Mouse (Mus musculus): ENCODE data around the gene Evi5. TPM values are rescaled to one million over a fixed set of nuclear protein-coding genes. Genes with fewer than 3 reads are reported as not detected.

Gene Evi5
- polyA plus RNA-seq, 1 experiment from 2014 or later = 46.5 TPM

DNA sequence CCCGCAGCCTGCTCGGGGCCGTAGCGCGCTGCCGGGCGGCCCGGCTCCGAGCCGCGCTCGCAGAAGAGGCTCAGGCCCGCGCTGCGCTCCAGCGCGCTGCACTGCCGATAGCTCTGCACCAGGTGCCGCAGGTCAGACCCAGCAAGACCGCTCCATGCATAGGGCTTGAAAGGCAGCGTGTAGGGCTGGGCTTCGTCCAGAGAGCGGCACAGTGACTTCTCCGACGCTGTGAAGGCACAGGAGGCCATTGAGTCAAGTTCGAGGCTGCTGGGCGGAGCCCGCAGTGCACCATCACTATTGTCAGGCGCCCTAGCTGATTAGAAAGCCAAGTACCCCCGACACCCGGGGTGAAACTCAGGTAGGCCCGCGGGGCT lies 153.3 kb downstream of the Evi5 start:
- Histone ChIP-seq H3K9me3 (replicated peaks; ENCODE audit: control insufficient read depth, low read length, poor library complexity, severe bottlenecking) (no peaks in the 10 kb centered on the region), H3K4me1 (ENCODE audit: control insufficient read depth, insufficient read depth, low read length) (peaks cover 32% of the 10 kb centered on the region), H3K4me3 (ENCODE audit: low read depth, low read length) (peak overlapping the region; percentile 40), H3K9ac (ENCODE audit: low read depth, low read length) (peak overlapping the region; percentile 40), H3K36me3 (ENCODE audit: control insufficient read depth, insufficient read depth, low read length) (no peaks in the 10 kb centered on the region), H3K27ac (ENCODE audit: low read length) (no peak overlapping the region), H3K27me3 (ENCODE audit: control insufficient read depth, insufficient read depth, low read depth, low read length) (peaks cover 64% of the 10 kb centered on the region), H3K4me2 (ENCODE audit: low read length) (peak overlapping the region; percentile 73)
- peak; percentile 62; the same call in 1 of the 2 replicates for ATAC-seq
- 1% methylated on average over 33 of the region's 33 CpGs for WGBS

DNA sequence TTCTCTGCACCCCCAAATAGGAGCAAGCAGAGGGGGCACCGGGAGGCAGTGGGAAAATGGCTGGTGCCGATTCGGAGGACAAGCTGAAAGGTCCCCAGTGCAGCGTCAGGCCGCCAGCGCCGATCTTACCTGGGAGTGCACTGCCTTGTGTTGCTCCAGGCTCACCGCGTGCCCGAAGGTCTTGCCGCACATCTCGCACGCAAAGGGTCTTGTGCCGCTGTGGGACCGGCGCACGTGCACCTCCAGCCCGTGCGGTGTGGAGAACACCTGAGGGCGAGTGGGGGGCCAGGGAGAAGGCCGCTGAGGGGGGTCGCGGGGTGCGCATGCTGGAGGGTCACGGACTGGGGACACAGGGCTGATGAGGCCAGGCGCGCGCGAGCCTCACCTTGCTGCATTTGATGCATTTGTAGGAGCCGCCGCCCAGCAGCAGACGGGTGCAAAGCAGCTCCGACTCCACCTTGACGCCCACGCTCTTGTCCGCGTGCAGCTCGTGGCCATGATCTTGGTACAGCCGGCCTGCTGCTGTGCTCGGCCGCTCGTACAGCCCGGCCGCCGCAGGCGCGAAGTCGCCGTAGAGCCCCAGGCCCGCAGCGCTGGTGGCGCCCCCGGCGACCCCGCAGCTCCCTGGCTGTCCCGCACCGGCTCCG lies 153.8 kb downstream of the Evi5 start:
- Histone ChIP-seq H3K4me1 (ENCODE audit: control insufficient read depth, insufficient read depth, low read length) (peaks cover 28% of the 10 kb centered on the region), H3K36me3 (ENCODE audit: control insufficient read depth, insufficient read depth, low read length) (no peaks in the 10 kb centered on the region), H3K4me2 (ENCODE audit: low read length) (peak overlapping the region; percentile 73), H3K9ac (ENCODE audit: low read depth, low read length) (peak overlapping the region; percentile 40), H3K9me3 (replicated peaks; ENCODE audit: control insufficient read depth, low read length, poor library complexity, severe bottlenecking) (no peaks in the 10 kb centered on the region), H3K27me3 (ENCODE audit: control insufficient read depth, insufficient read depth, low read depth, low read length) (peaks cover 64% of the 10 kb centered on the region), H3K4me3 (ENCODE audit: low read depth, low read length) (peak overlapping the region; percentile 40), H3K27ac (ENCODE audit: low read length) (no peak overlapping the region)
- peak; percentile 38 for ATAC-seq
- under 1% methylated on average over 57 of the region's 58 CpGs for WGBS

DNA sequence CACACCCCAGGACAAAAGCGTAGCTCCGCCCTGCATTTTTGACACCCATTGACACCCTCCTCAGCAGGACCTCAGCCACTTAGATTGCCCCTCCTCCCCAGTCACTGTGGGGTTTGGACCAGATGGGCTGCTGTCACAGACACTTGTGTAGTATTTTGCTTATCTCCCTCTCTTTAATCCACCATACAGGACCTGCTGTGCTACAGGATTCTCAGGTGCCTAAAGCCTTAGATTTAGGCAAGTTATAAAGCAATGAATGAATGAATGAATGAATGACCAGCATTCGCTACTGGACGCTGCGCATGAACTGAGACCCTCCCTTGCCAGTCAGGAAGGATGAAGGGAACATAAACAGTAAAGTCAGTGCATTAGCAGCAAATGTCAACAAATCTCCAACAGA lies 154.4 kb downstream of the Evi5 start:
- Histone ChIP-seq H3K9me3 (replicated peaks; ENCODE audit: control insufficient read depth, low read length, poor library complexity, severe bottlenecking) (no peaks in the 10 kb centered on the region), H3K4me2 (ENCODE audit: low read length) (no peak overlapping the region), H3K27ac (ENCODE audit: low read length) (no peak overlapping the region), H3K4me1 (ENCODE audit: control insufficient read depth, insufficient read depth, low read length) (peaks cover 26% of the 10 kb centered on the region), H3K9ac (ENCODE audit: low read depth, low read length) (no peak overlapping the region), H3K4me3 (ENCODE audit: low read depth, low read length) (no peak overlapping the region), H3K36me3 (ENCODE audit: control insufficient read depth, insufficient read depth, low read length) (no peaks in the 10 kb centered on the region), H3K27me3 (ENCODE audit: control insufficient read depth, insufficient read depth, low read depth, low read length) (peaks cover 62% of the 10 kb centered on the region)
- WGBS = 3% methylated on average over 5 of the region's 5 CpGs
- ATAC-seq = no peak

- H3K9me3 ChIP-seq (replicated peaks; ENCODE audit: control insufficient read depth, low read length, poor library complexity, severe bottlenecking) = no peaks in the 10 kb centered on the region
- H3K4me2 ChIP-seq (ENCODE audit: low read length) = no peak overlapping the region
- ATAC-seq = no peak
- H3K36me3 ChIP-seq (ENCODE audit: control insufficient read depth, insufficient read depth, low read length) = no peaks in the 10 kb centered on the region
- H3K27me3 ChIP-seq (ENCODE audit: control insufficient read depth, insufficient read depth, low read depth, low read length) = peaks cover 56% of the 10 kb centered on the region
- peaks cover 19% of the 10 kb centered on the region for H3K4me1 ChIP-seq (ENCODE audit: control insufficient read depth, insufficient read depth, low read length)
- no peak overlapping the region for H3K4me3 ChIP-seq (ENCODE audit: low read depth, low read length)
- no peak overlapping the region for H3K27ac ChIP-seq (ENCODE audit: low read length)
- WGBS = 31% methylated on average over 1 of the region's 1 CpGs
- no peak overlapping the region for H3K9ac ChIP-seq (ENCODE audit: low read depth, low read length)
Measured at GRCm38 (mm10) chr5:107719786-107720185, 155.1 kb downstream of the Evi5 start.

DNA sequence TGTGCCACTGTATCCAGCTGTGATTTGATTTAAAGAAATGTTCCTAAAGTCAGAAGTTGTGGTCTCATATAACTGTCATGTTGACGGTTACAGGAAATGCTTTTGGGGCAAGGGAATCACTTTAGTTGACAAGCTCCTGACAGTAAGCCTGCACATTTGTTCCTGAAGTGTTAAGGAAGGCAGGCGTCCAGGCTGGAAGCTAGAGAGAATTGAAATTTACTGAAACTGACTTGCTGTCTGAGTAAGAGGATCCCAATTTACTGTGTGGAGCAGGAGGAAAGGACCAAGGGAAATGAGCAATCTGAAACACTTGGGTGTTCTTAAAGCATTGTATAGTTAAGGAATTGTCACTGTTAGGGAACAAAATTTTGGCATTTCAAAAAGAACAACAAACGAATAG lies 155.7 kb downstream of the Evi5 start:
- Histone ChIP-seq H3K27me3 (ENCODE audit: control insufficient read depth, insufficient read depth, low read depth, low read length) (peaks cover 55% of the 10 kb centered on the region), H3K4me3 (ENCODE audit: low read depth, low read length) (no peak overlapping the region), H3K27ac (ENCODE audit: low read length) (no peak overlapping the region), H3K36me3 (ENCODE audit: control insufficient read depth, insufficient read depth, low read length) (no peaks in the 10 kb centered on the region), H3K4me2 (ENCODE audit: low read length) (no peak overlapping the region), H3K4me1 (ENCODE audit: control insufficient read depth, insufficient read depth, low read length) (peaks cover 18% of the 10 kb centered on the region), H3K9ac (ENCODE audit: low read depth, low read length) (no peak overlapping the region), H3K9me3 (replicated peaks; ENCODE audit: control insufficient read depth, low read length, poor library complexity, severe bottlenecking) (no peaks in the 10 kb centered on the region)
- ATAC-seq = no peak
- WGBS = 16% methylated on average over 3 of the region's 3 CpGs

DNA sequence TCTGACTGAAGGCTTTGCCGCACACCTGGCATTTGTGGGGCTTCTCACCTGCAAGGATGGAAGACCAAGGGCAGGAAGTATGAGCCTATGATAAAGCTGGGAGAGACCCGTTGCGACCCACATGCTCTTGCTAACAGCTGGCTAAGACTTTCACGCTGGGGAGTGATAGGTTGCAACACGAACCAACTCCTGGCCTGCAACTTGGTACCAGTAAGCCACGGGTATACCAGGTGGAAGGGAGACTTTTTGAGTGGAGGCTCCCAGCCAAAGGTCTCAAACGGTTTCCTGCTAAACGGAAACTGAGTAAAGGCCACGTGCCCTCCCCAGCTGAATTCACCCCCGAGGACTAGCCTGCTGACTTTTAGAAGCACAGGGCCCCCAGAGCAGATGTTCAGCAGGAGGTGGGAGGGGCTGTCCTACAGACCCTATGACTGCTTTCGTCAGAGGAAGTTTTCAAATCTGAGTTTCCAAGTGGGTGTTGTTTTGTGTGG lies 157.0 kb downstream of the Evi5 start:
- peaks cover 11% of the 10 kb centered on the region for H3K4me1 ChIP-seq (ENCODE audit: control insufficient read depth, insufficient read depth, low read length)
- H3K27ac ChIP-seq (ENCODE audit: low read length) = no peak overlapping the region
- whole genome bisulfite sequencing = 15% methylated on average over 11 of the region's 11 CpGs
- H3K27me3 ChIP-seq (ENCODE audit: control insufficient read depth, insufficient read depth, low read depth, low read length) = peaks cover 50% of the 10 kb centered on the region
- H3K9me3 ChIP-seq (replicated peaks; ENCODE audit: control insufficient read depth, low read length, poor library complexity, severe bottlenecking) = no peaks in the 10 kb centered on the region
- ATAC-seq = no peak
- H3K4me2 ChIP-seq (ENCODE audit: low read length) = no peak overlapping the region
- no peaks in the 10 kb centered on the region for H3K36me3 ChIP-seq (ENCODE audit: control insufficient read depth, insufficient read depth, low read length)
- H3K9ac ChIP-seq (ENCODE audit: low read depth, low read length) = no peak overlapping the region
- H3K4me3 ChIP-seq (ENCODE audit: low read depth, low read length) = no peak overlapping the region

DNA sequence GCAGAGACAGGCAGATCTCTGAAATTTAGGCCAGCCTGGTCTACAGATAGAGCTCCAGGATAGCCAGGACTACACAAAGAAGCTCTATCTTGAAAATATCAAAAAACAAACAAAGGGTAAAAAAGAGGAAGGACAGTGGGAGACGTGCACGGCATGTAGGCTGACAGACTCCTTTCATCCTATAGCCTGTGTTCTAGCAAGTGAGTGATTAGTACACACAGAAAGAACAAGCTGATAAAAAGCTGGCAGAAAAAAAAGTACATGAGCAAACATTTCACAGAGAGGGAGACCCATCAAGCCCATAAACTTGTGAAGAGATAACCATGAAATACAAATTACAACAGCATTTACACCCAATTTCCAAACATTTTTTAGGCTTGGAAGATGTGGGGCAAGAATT lies 163.2 kb downstream of the Evi5 start:
- Histone ChIP-seq H3K27me3 (ENCODE audit: control insufficient read depth, insufficient read depth, low read depth, low read length) (peaks cover 1% of the 10 kb centered on the region; the same call in 1 of the 2 replicates), H3K4me3 (ENCODE audit: low read depth, low read length) (no peak overlapping the region), H3K4me1 (ENCODE audit: control insufficient read depth, insufficient read depth, low read length) (no peaks in the 10 kb centered on the region), H3K4me2 (ENCODE audit: low read length) (no peak overlapping the region), H3K36me3 (ENCODE audit: control insufficient read depth, insufficient read depth, low read length) (no peaks in the 10 kb centered on the region), H3K9ac (ENCODE audit: low read depth, low read length) (no peak overlapping the region), H3K27ac (ENCODE audit: low read length) (no peak overlapping the region), H3K9me3 (replicated peaks; ENCODE audit: control insufficient read depth, low read length, poor library complexity, severe bottlenecking) (no peaks in the 10 kb centered on the region)
- ATAC-seq = no peak
- WGBS = 80% methylated on average over 2 of the region's 2 CpGs

GRCm38 (mm10) chr5:107708124-107708797 lies 166.6 kb downstream of the Evi5 start:
- ATAC-seq = no peak
- no peaks in the 10 kb centered on the region for H3K27me3 ChIP-seq (ENCODE audit: control insufficient read depth, insufficient read depth, low read depth, low read length)
- H3K9me3 ChIP-seq (replicated peaks; ENCODE audit: control insufficient read depth, low read length, poor library complexity, severe bottlenecking) = no peaks in the 10 kb centered on the region
- no peaks in the 10 kb centered on the region for H3K36me3 ChIP-seq (ENCODE audit: control insufficient read depth, insufficient read depth, low read length)
- 92% methylated on average over 8 of the region's 8 CpGs for WGBS
- no peaks in the 10 kb centered on the region for H3K4me1 ChIP-seq (ENCODE audit: control insufficient read depth, insufficient read depth, low read length)
- no peak overlapping the region for H3K27ac ChIP-seq (ENCODE audit: low read length)
- no peak overlapping the region for H3K4me2 ChIP-seq (ENCODE audit: low read length)
- no peak overlapping the region for H3K4me3 ChIP-seq (ENCODE audit: low read depth, low read length)
- H3K9ac ChIP-seq (ENCODE audit: low read depth, low read length) = no peak overlapping the region

GRCm38 (mm10) chr5:107706262-107706661 lies 168.6 kb downstream of the Evi5 start:
- Histone ChIP-seq H3K27ac (ENCODE audit: low read length) (no peak overlapping the region), H3K36me3 (ENCODE audit: control insufficient read depth, insufficient read depth, low read length) (no peaks in the 10 kb centered on the region), H3K4me3 (ENCODE audit: low read depth, low read length) (no peak overlapping the region), H3K27me3 (ENCODE audit: control insufficient read depth, insufficient read depth, low read depth, low read length) (no peaks in the 10 kb centered on the region), H3K9ac (ENCODE audit: low read depth, low read length) (no peak overlapping the region), H3K4me2 (ENCODE audit: low read length) (no peak overlapping the region), H3K9me3 (replicated peaks; ENCODE audit: control insufficient read depth, low read length, poor library complexity, severe bottlenecking) (no peaks in the 10 kb centered on the region), H3K4me1 (ENCODE audit: control insufficient read depth, insufficient read depth, low read length) (no peaks in the 10 kb centered on the region)
- WGBS = 86% methylated on average over 1 of the region's 1 CpGs
- ATAC-seq = no peak
